Mouse (Mus musculus) limb, embryonic 12.5 days (tissue): ENCODE data around the gene Il1f8. TPM values are rescaled to one million over a fixed set of nuclear protein-coding genes. Genes with fewer than 3 reads are reported as not detected.
"Not testable (repeated sequence)": the region's sequence is repeated elsewhere in the genome, so short reads cannot be mapped to it uniquely, and the experiment has no call there.

ENCODE experiments used
- ATAC-seq: fragments of 200-750 bp; cut with Nextera tagmentation; 2 replicates; pipeline ENCODE4 v1.8.0; 2017; ENCODE audit warnings: low read depth, moderate TSS enrichment; ENCODE audit not compliant: insufficient number of reproducible peaks, insufficient read depth, low FRiP score, low TSS enrichment
- H3K27ac ChIP-seq: fragments of 300-500 bp; sonication (generic); 2 replicates; pipeline ENCODE4 v1.5.1; 2016; ENCODE audit warnings: mild to moderate bottlenecking, moderate library complexity
- H3K27me3 ChIP-seq: fragments of 300-500 bp; sonication (generic); 2 replicates; pipeline ENCODE4 v1.6.1; 2016; ENCODE audit warnings: mild to moderate bottlenecking, moderate library complexity
- H3K36me3 ChIP-seq: fragments of 300-500 bp; sonication (generic); 2 replicates; pipeline ENCODE4 v1.6.1; 2016; ENCODE audit warnings: mild to moderate bottlenecking, moderate library complexity
- H3K4me1 ChIP-seq: fragments of 300-500 bp; sonication (generic); replicated peaks from 2 replicates; pipeline ENCODE4 v1.6.1; 2016
- H3K4me2 ChIP-seq: fragments of 300-500 bp; sonication (generic); 2 replicates; pipeline ENCODE4 v1.6.1; 2016; ENCODE audit warnings: mild to moderate bottlenecking, moderate library complexity
- H3K4me3 ChIP-seq: fragments of 300-500 bp; sonication (generic); replicated peaks from 2 replicates; pipeline ENCODE4 v1.5.1; 2016; ENCODE audit warnings: mild to moderate bottlenecking
- H3K9ac ChIP-seq: fragments of 300-500 bp; sonication (generic); replicated peaks from 2 replicates; pipeline ENCODE4 v1.6.1; 2016; ENCODE audit warnings: mild to moderate bottlenecking, moderate library complexity
- H3K9me3 ChIP-seq: fragments of 300-500 bp; sonication (generic); 2 replicates; pipeline ENCODE4 v1.6.1; 2016; ENCODE audit warnings: mild to moderate bottlenecking, moderate library complexity
- WGBS: fragments of 180-500 bp; shearing (Covaris S2); methylation state at CpG from one replicate; pipeline ENCODE4 v1.1.7; 2016; 5-methylcytosine and 5-hydroxymethylcytosine counted together
- polyA plus RNA-seq: library from polyadenylated mRNA; unstranded; fragments of >200 nt; fragmentation: Nextera tagmentation; extraction: Ambion mirVana; gene quantifications from 2 replicates; pipeline ENCODE4 v1.2.1, GENCODE M21; 2016

The Il1f8 gene
- polyA plus RNA-seq: not detected in 2 replicates

GRCm38 (mm10) chr2:24152861-24153260 lies at the start of gene Il1f8:
Gene Il1f8, plus strand, starts transcription at chr2:24153161.
- 78% methylated on average over 2 of the region's 2 CpGs for WGBS
- H3K27ac ChIP-seq: no peak within 1 kb of the TSS
- no peak for ATAC-seq
- H3K4me1 ChIP-seq: no peaks in the 10 kb centered on the region
- no peaks in the 10 kb centered on the region for H3K9me3 ChIP-seq
- H3K36me3 ChIP-seq: no peaks in the 10 kb centered on the region
- no peak within 1 kb of the TSS for H3K4me2 ChIP-seq
- H3K9ac ChIP-seq: no peak within 1 kb of the TSS
- no peaks in the 10 kb centered on the region for H3K27me3 ChIP-seq
- H3K4me3 ChIP-seq: no peak within 1 kb of the TSS

GRCm38 (mm10) chr2:24103619-24104289 lies 49.2 kb upstream of the Il1f8 start:
- no peaks in the 10 kb centered on the region for H3K9me3 ChIP-seq
- 71% methylated on average over 4 of the region's 4 CpGs for WGBS
- H3K4me2 ChIP-seq: no peak overlapping the region
- no peaks in the 10 kb centered on the region for H3K36me3 ChIP-seq
- H3K9ac ChIP-seq: no peak overlapping the region
- H3K4me1 ChIP-seq: no peaks in the 10 kb centered on the region
- no peaks in the 10 kb centered on the region for H3K27me3 ChIP-seq
- no peak overlapping the region for H3K4me3 ChIP-seq
- no peak for ATAC-seq
- H3K27ac ChIP-seq: no peak overlapping the region

- no peak for ATAC-seq
- Histone ChIP-seq H3K9me3 (no peaks in the 10 kb centered on the region), H3K9ac (no peak overlapping the region), H3K4me2 (no peak overlapping the region), H3K27me3 (no peaks in the 10 kb centered on the region), H3K27ac (no peak overlapping the region), H3K36me3 (no peaks in the 10 kb centered on the region), H3K4me1 (no peaks in the 10 kb centered on the region), H3K4me3 (no peak overlapping the region)
These were observed 43.9 kb upstream of the Il1f8 start for GRCm38 (mm10) chr2:24109085-24109484.

- Histone ChIP-seq H3K9me3 (no peaks in the 10 kb centered on the region), H3K4me2 (no peak overlapping the region), H3K4me1 (no peaks in the 10 kb centered on the region), H3K27me3 (no peaks in the 10 kb centered on the region), H3K27ac (no peak overlapping the region), H3K9ac (no peak overlapping the region), H3K36me3 (no peaks in the 10 kb centered on the region), H3K4me3 (no peak overlapping the region)
- 84% methylated on average over 1 of the region's 1 CpGs for WGBS
- no peak for ATAC-seq
These were observed 18.6 kb upstream of the Il1f8 start for GRCm38 (mm10) chr2:24134373-24134772.

- H3K9me3 ChIP-seq, H3K27me3 ChIP-seq, H3K4me3 ChIP-seq, H3K36me3 ChIP-seq, H3K9ac ChIP-seq, H3K27ac ChIP-seq, H3K4me1 ChIP-seq: not testable (repeated sequence)
- peak; percentile 76; the same call in 1 of the 2 replicates for ATAC-seq
- H3K4me2 ChIP-seq: peak overlapping the region; percentile 42
- WGBS: 13% methylated on average over 14 of the region's 14 CpGs
These were observed 28.8 kb downstream of the Il1f8 start for GRCm38 (mm10) chr2:24181683-24182331.

- peak overlapping the region; percentile 42 for H3K4me2 ChIP-seq
- H3K4me1 ChIP-seq, H3K27me3 ChIP-seq, ATAC-seq, H3K36me3 ChIP-seq, H3K27ac ChIP-seq, H3K4me3 ChIP-seq, H3K9ac ChIP-seq, H3K9me3 ChIP-seq: not testable (repeated sequence)
- 62% methylated on average over 13 of the region's 13 CpGs for WGBS
These were observed 29.6 kb downstream of the Il1f8 start for GRCm38 (mm10) chr2:24182423-24183147.

- not testable (repeated sequence) for H3K4me1 ChIP-seq, H3K27ac ChIP-seq, H3K27me3 ChIP-seq, H3K9me3 ChIP-seq, H3K9ac ChIP-seq, ATAC-seq, H3K4me3 ChIP-seq, H3K36me3 ChIP-seq, H3K4me2 ChIP-seq
These were observed 31.1 kb downstream of the Il1f8 start for GRCm38 (mm10) chr2:24184092-24184491.

GRCm38 (mm10) chr2:24186176-24186575 lies 33.2 kb downstream of the Il1f8 start, which contains the start of gene Il1f9:
Gene Il1f9, plus strand, starts transcription at chr2:24186476.
- H3K27ac ChIP-seq: no peak within 1 kb of the TSS
- ATAC-seq: no peak
- 88% methylated on average over 1 of the region's 1 CpGs for WGBS
- no peak within 1 kb of the TSS for H3K9ac ChIP-seq
- no peaks in the 10 kb centered on the region for H3K9me3 ChIP-seq
- no peaks in the 10 kb centered on the region for H3K27me3 ChIP-seq
- no peaks in the 10 kb centered on the region for H3K36me3 ChIP-seq
- no peaks in the 10 kb centered on the region for H3K4me1 ChIP-seq
- H3K4me3 ChIP-seq: no peak within 1 kb of the TSS
- no peak within 1 kb of the TSS for H3K4me2 ChIP-seq

- H3K9me3 ChIP-seq: no peaks in the 10 kb centered on the region
- H3K4me1 ChIP-seq: no peaks in the 10 kb centered on the region
- WGBS: 62% methylated on average over 6 of the region's 6 CpGs
- H3K4me2 ChIP-seq: no peak overlapping the region
- no peaks in the 10 kb centered on the region for H3K27me3 ChIP-seq
- no peak overlapping the region for H3K27ac ChIP-seq
- H3K36me3 ChIP-seq: no peaks in the 10 kb centered on the region
- H3K9ac ChIP-seq: no peak overlapping the region
- H3K4me3 ChIP-seq: no peak overlapping the region
- no peak for ATAC-seq
These were observed 34.6 kb downstream of the Il1f8 start for GRCm38 (mm10) chr2:24187585-24187984.

GRCm38 (mm10) chr2:24188189-24188588 lies 35.2 kb downstream of the Il1f8 start:
- H3K27ac ChIP-seq: no peak overlapping the region
- ATAC-seq: no peak
- no peak overlapping the region for H3K4me3 ChIP-seq
- H3K9ac ChIP-seq: no peak overlapping the region
- no peaks in the 10 kb centered on the region for H3K4me1 ChIP-seq
- H3K27me3 ChIP-seq: no peaks in the 10 kb centered on the region
- WGBS: 75% methylated on average over 1 of the region's 1 CpGs
- H3K9me3 ChIP-seq: no peaks in the 10 kb centered on the region
- H3K36me3 ChIP-seq: no peaks in the 10 kb centered on the region
- H3K4me2 ChIP-seq: no peak overlapping the region
